Mouse (Mus musculus) cerebellum, adult 2 months (tissue): ENCODE measurements at regions not wholly inside any gene's neighbourhood (a gene's known extent, or its start where the extent isn't known, plus 50 kb on each side); places are given as distances from the start of the nearest gene placed in this dataset.

Source experiments
- CTCF ChIP-seq: fragments of 200-500 bp; IDR thresholded peaks from 2 replicates; pipeline ENCODE4 v1.5.1; 2011; ENCODE audit warnings: low read depth, mild to moderate bottlenecking, control low read depth, low read length, moderate library complexity, borderline replicate concordance; ENCODE audit not compliant: insufficient read depth
- POLR2A ChIP-seq: fragments of 200-500 bp; IDR thresholded peaks from 2 replicates; pipeline ENCODE4 v1.6.1; 2011; ENCODE audit warnings: low read length, control low read depth, borderline replicate concordance; ENCODE audit not compliant: insufficient read depth

DNA sequence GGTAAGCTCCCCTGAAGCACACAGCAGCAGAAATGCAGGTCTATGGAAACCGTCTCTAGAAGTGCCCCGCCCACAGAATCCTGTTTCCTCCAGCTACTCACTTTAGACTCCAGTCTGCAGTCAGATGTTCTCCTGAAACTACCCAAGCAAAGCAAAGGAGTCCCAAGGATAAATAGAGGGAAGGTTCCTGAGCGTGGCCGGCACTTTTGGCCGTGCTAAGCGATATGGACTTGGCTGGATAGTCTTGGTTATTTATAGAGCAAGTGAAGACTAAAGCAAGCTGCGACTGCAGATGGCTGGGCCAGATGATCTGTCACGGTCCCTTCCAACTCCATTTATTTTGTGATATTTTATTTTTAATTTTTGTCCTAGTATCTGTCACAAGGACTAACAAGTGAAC lies 373.1 kb upstream of the Slc7a11 start:
- TF ChIP-seq CTCF (no peak), POLR2A (peak; percentile 15; the same call in 1 of the 2 replicates)
